Mouse (Mus musculus) liver, embryonic 15.5 days (tissue): ENCODE results near the gene Vmn2r91. TPM values are rescaled to one million over a fixed set of nuclear protein-coding genes. Genes with fewer than 3 reads are reported as not detected.
"Not testable (repeated sequence)": the region's sequence is repeated elsewhere in the genome, so short reads cannot be mapped to it uniquely, and the experiment has no call there.

ENCODE experiments used
- ATAC-seq: fragments of 200-750 bp; cut with Nextera tagmentation; 2 replicates; pipeline ENCODE4 v1.8.0; 2017; ENCODE audit warnings: moderate number of reproducible peaks, mild to moderate bottlenecking, moderate library complexity; ENCODE audit not compliant: insufficient read depth
- H3K27ac ChIP-seq: fragments of 300-500 bp; sonication (generic); replicated peaks from 2 replicates; pipeline ENCODE4 v1.5.1; 2015; ENCODE audit warnings: mild to moderate bottlenecking, inconsistent platforms
- H3K27me3 ChIP-seq: fragments of 300-500 bp; sonication (generic); 2 replicates; pipeline ENCODE4 v1.6.1; 2015; ENCODE audit warnings: mild to moderate bottlenecking, inconsistent platforms
- H3K36me3 ChIP-seq: fragments of 300-500 bp; sonication (generic); replicated peaks from 2 replicates; pipeline ENCODE4 v1.6.1; 2015; ENCODE audit warnings: moderate library complexity, mild to moderate bottlenecking, inconsistent platforms
- H3K4me1 ChIP-seq: fragments of 300-500 bp; sonication (generic); replicated peaks from 2 replicates; pipeline ENCODE4 v1.6.1; 2015; ENCODE audit warnings: inconsistent platforms
- H3K4me2 ChIP-seq: fragments of 300-500 bp; sonication (generic); 2 replicates; pipeline ENCODE4 v1.6.1; 2015; ENCODE audit warnings: moderate library complexity, mild to moderate bottlenecking, inconsistent platforms
- H3K4me3 ChIP-seq: fragments of 300-500 bp; sonication (generic); replicated peaks from 2 replicates; pipeline ENCODE4 v1.5.1; 2015; ENCODE audit warnings: mild to moderate bottlenecking, inconsistent platforms
- H3K9ac ChIP-seq: fragments of 300-500 bp; sonication (generic); 2 replicates; pipeline ENCODE4 v1.6.1; 2015; ENCODE audit warnings: moderate library complexity, mild to moderate bottlenecking, inconsistent platforms
- H3K9me3 ChIP-seq: fragments of 300-500 bp; sonication (generic); replicated peaks from 2 replicates; pipeline ENCODE4 v1.6.1; 2016; ENCODE audit warnings: inconsistent platforms
- WGBS: fragments of 180-500 bp; shearing (Covaris S2); methylation state at CpG from one replicate; pipeline ENCODE4 v1.1.7; 2015; ENCODE audit warnings: mixed read lengths; ENCODE audit not compliant: insufficient replicate concordance; 5-methylcytosine and 5-hydroxymethylcytosine counted together
- polyA plus RNA-seq: library from polyadenylated mRNA; unstranded; fragments of >200 nt; fragmentation: Nextera tagmentation; extraction: Ambion mirVana; gene quantifications from 2 replicates; pipeline ENCODE4 v1.2.1, GENCODE M21; 2015

Gene Vmn2r91
- polyA plus RNA-seq = not detected in 2 replicates

GRCm38 (mm10) chr17:18084716-18085115, at the start of gene Vmn2r91:
TSS of gene Vmn2r91 (plus strand) at chr17:18085016.
- not testable (repeated sequence) for H3K4me2 ChIP-seq, ATAC-seq

DNA sequence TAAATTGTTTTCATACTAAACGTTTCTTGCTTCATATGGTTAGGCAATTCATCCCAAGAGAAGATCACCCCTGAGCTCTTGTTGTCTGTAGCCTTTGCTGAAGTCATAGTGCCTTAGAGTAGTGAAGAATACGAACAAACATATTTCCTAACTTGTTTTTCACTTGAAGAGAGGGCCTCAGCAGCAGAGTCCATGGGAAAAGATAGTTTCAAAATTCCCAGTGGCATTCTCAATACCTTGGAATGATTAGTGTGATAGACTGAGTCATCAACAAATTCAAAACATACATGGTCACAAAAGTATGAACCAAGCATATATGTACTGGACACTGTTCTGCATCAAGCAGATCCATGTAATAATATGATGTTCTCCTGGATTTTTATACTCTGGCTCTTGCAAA, 35.7 kb upstream of the Vmn2r91 start, which contains the start of gene Vmn2r124:
TSS of gene Vmn2r124 (plus strand) at position 301 of the 400 bp plus-strand sequence.
- Histone ChIP-seq H3K4me1 (no peaks in the 10 kb centered on the region), H3K9me3 (no peaks in the 10 kb centered on the region), H3K27ac (no peak within 1 kb of the TSS), H3K4me2 (no peak within 1 kb of the TSS), H3K4me3 (no peak within 1 kb of the TSS), H3K9ac (no peak within 1 kb of the TSS), H3K27me3 (no peaks in the 10 kb centered on the region), H3K36me3 (no peaks in the 10 kb centered on the region)
- ATAC-seq = no peak
- WGBS = 23% methylated on average over 2 of the region's 2 CpGs

More at GRCm38 (mm10) chr17:18084716-18085115, at the start of gene Vmn2r91:
- H3K9ac ChIP-seq, H3K36me3 ChIP-seq, H3K4me3 ChIP-seq, H3K4me1 ChIP-seq, H3K27ac ChIP-seq, H3K9me3 ChIP-seq, H3K27me3 ChIP-seq: not testable (repeated sequence)

DNA sequence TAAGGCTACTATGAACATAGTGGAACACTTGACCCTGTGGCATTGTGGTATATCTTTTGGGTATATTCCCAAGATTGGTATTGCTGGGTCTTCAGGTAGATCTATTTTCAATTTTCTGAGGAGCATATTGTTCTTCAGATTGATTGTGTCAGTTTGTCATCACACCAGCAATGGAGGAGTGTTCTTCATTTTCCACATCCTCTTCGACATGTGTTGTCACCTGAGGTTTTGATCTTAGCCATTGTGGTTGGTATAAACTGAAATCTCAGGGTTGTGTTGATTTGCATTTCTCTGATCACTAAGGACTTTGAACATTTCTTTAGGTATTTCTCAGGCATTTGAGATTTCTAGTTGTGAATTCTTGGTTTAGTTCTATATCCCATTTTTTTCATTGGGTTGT, 10.8 kb downstream of the Vmn2r91 start:
- not testable (repeated sequence) for H3K4me3 ChIP-seq, H3K4me2 ChIP-seq, H3K9me3 ChIP-seq, H3K36me3 ChIP-seq, H3K9ac ChIP-seq, H3K27ac ChIP-seq, ATAC-seq, H3K4me1 ChIP-seq, H3K27me3 ChIP-seq
- 33% methylated on average over 1 of the region's 1 CpGs for WGBS

- ATAC-seq, H3K4me2 ChIP-seq, H3K27me3 ChIP-seq, H3K27ac ChIP-seq, H3K36me3 ChIP-seq, H3K4me1 ChIP-seq, H3K9ac ChIP-seq, H3K9me3 ChIP-seq, H3K4me3 ChIP-seq: not testable (repeated sequence)
- 65% methylated on average over 3 of the region's 3 CpGs for WGBS
Observed at GRCm38 (mm10) chr17:18102265-18102664, 17.4 kb downstream of the Vmn2r91 start.

GRCm38 (mm10) chr17:18151587-18151986, 66.8 kb downstream of the Vmn2r91 start, which contains the start of gene Vmn2r92:
TSS of gene Vmn2r92 (plus strand) at chr17:18151887.
- H3K4me2 ChIP-seq, H3K4me1 ChIP-seq, H3K27ac ChIP-seq, H3K9me3 ChIP-seq, H3K9ac ChIP-seq, H3K36me3 ChIP-seq, H3K4me3 ChIP-seq, ATAC-seq, H3K27me3 ChIP-seq: not testable (repeated sequence)
- 33% methylated on average over 1 of the region's 1 CpGs for WGBS

DNA sequence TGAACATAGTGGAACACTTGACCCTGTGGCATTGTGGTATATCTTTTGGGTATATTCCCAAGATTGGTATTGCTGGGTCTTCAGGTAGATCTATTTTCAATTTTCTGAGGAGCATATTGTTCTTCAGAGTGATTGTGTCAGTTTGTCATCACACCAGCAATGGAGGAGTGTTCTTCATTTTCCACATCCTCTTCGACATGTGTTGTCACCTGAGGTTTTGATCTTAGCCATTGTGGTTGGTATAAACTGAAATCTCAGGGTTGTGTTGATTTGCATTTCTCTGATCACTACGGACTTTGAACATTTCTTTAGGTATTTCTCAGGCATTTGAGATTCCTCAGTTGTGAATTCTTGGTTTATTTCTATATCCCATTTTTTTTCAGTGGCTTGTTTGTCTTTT, 76.4 kb downstream of the Vmn2r91 start:
- not testable (repeated sequence) for H3K27ac ChIP-seq, H3K9ac ChIP-seq, H3K27me3 ChIP-seq, H3K4me1 ChIP-seq, H3K4me3 ChIP-seq, H3K4me2 ChIP-seq, ATAC-seq, H3K36me3 ChIP-seq, H3K9me3 ChIP-seq
- WGBS = 33% methylated on average over 2 of the region's 2 CpGs

Other genes starting within 250 kb of the Vmn2r91 start
- gene Has1, start 229.8 kb upstream of the Vmn2r91 start, polyA plus RNA-seq = 0.03 and 0.05 TPM in 2 replicates
- 6.3 and 7.9 TPM in 2 replicates for gene Fpr1, start 201.1 kb upstream of the Vmn2r91 start, polyA plus RNA-seq
- 3.4 and 3.5 TPM in 2 replicates for gene Fpr2, start 197.2 kb upstream of the Vmn2r91 start, polyA plus RNA-seq
- not detected in 2 replicates for gene Fpr3, start 197.2 kb upstream of the Vmn2r91 start, polyA plus RNA-seq
- gene Fpr-rs4, start 63.3 kb upstream of the Vmn2r91 start, polyA plus RNA-seq = not detected in 2 replicates
- not detected in 2 replicates for gene Vmn2r124, start 35.6 kb upstream of the Vmn2r91 start, polyA plus RNA-seq
- not detected in 2 replicates for gene Vmn2r92, start 66.9 kb downstream of the Vmn2r91 start, polyA plus RNA-seq
- gene Vmn2r94, start 192.7 kb downstream of the Vmn2r91 start, polyA plus RNA-seq = not detected in 2 replicates
- gene Vmn2r93, start 213.1 kb downstream of the Vmn2r91 start, polyA plus RNA-seq = not detected in 2 replicates